Mouse (Mus musculus): ENCODE data around the gene Plcl2.
A peak's percentile ranks its signal among the peaks of the same experiment; 100 is the strongest.

Gene Plcl2

GRCm38 (mm10) chr17:50552130-50552529, 42.9 kb downstream of the Plcl2 start:
- no peak for TF ChIP-seq GATA4 (IDR thresholded peaks at IDR 0.05; ENCODE audit: insufficient replicate concordance, low read length)

DNA sequence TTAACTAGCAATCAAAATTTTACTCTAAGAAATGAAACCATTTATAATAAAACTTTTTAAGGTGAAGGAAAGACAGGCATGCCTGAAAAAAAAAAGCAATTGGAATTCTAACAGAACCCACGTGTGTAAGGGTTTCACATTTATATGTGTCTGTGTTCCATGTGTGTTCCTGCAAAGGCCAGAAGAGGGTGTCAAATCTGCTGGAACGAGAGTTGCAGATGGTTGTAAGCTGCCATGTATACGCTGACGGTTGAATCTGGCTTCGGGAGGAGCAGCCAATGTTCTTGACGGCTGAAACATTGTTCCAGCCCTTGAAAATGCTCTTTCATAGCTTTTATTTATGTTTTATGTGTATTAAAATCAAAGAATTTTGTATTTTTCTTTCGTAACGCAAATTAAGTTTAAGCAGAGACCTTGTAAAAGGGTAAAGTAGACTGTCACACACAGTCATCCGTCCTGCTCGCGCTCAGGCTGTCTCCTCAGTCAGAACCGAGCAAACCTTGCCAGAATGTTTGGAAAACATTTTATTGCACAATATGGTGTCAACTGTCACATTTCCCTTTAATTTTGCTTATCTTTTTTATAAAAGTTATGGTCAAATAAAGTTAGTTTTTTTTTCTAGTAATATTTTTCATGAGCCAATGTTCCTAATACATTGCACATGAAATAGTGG, 48.5 kb downstream of the Plcl2 start:
- TF ChIP-seq GATA4 (IDR thresholded peaks at IDR 0.05; ENCODE audit: insufficient replicate concordance, low read length) = no peak

GRCm38 (mm10) chr17:50558239-50558625, 49.0 kb downstream of the Plcl2 start:
- TF ChIP-seq GATA4 (IDR thresholded peaks at IDR 0.05; ENCODE audit: insufficient replicate concordance, low read length) = no peak

- no peak for TF ChIP-seq GATA4 (IDR thresholded peaks at IDR 0.05; ENCODE audit: insufficient replicate concordance, low read length)
Observed at GRCm38 (mm10) chr17:50565376-50566123, 56.3 kb downstream of the Plcl2 start.

GRCm38 (mm10) chr17:50568846-50569245, 59.6 kb downstream of the Plcl2 start:
- TF ChIP-seq GATA4 (IDR thresholded peaks at IDR 0.05; ENCODE audit: insufficient replicate concordance, low read length) = no peak

- no peak for TF ChIP-seq GATA4 (IDR thresholded peaks at IDR 0.05; ENCODE audit: insufficient replicate concordance, low read length)
Observed at GRCm38 (mm10) chr17:50570681-50571398, 61.6 kb downstream of the Plcl2 start.

GRCm38 (mm10) chr17:50574161-50574560, 65.0 kb downstream of the Plcl2 start:
- TF ChIP-seq GATA4 (IDR thresholded peaks at IDR 0.05; ENCODE audit: insufficient replicate concordance, low read length) = no peak

- TF ChIP-seq GATA4 (IDR thresholded peaks at IDR 0.05; ENCODE audit: insufficient replicate concordance, low read length) = no peak
Observed at GRCm38 (mm10) chr17:50580416-50580815, 71.2 kb downstream of the Plcl2 start.

DNA sequence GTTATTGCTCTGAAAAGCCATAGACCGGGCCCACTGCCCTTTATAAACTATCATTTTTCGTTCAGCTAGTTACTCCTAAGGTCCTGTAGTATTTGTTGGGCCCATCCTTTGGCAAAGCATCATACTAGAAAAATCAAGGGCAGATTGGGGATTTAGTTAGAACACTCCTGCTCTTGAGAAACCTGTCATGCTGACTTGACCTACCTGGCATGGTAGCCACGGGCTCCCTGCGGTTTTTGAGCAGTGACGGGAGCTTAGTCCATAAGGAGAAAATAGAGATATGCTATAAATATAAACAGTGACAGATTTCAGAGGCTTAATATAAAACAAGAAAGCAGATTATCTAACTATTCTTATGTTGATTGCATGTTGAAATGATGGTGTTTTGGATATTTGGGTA, 77.6 kb downstream of the Plcl2 start:
- no peak for TF ChIP-seq GATA4 (IDR thresholded peaks at IDR 0.05; ENCODE audit: insufficient replicate concordance, low read length)

- TF ChIP-seq GATA4 (IDR thresholded peaks at IDR 0.05; ENCODE audit: insufficient replicate concordance, low read length) = no peak
Observed at GRCm38 (mm10) chr17:50587941-50588340, 78.7 kb downstream of the Plcl2 start.

DNA sequence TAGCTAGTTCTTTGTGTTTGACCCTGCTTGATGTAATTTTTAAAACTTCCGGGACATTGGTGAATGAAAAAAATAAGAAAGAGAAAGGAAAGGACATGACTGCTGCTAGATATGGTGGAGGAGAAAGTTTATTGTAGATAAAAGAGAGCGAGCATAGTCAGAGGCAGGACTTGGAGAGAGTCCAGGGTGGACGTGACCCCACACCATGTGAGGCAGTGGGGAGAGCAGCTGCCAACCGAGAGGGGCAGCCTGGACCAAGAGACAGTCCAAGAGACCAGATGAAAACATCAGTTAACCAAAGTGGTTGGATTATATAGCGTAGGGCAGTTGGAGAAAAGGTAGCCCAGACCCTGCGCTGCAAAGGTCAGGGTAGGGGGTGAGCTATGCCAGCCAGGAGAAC, 91.0 kb downstream of the Plcl2 start:
- no peak for TF ChIP-seq GATA4 (IDR thresholded peaks at IDR 0.05; ENCODE audit: insufficient replicate concordance, low read length)

DNA sequence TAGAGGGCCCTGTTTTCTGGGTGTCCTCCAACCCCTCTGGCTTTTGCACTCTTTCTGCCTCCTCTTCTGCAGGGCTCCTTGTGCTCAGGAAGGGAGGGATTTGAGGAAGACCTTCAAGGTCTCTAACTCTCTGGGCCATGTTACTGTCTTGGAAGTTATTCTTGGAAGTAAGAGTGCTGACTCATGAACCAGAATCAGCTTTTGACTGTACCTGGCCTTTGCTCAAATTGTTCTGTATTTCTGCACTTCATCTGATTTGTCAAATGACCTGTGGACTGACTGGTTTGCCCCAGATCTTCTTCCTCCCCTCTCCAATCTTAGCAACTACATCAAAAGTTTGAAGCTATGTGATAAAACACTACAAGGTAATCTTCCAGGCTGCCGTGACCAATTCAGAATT, 91.5 kb downstream of the Plcl2 start:
- no peak for TF ChIP-seq GATA4 (IDR thresholded peaks at IDR 0.05; ENCODE audit: insufficient replicate concordance, low read length)

GRCm38 (mm10) chr17:50606890-50607289, 97.7 kb downstream of the Plcl2 start:
- no peak for TF ChIP-seq GATA4 (IDR thresholded peaks at IDR 0.05; ENCODE audit: insufficient replicate concordance, low read length)

GRCm38 (mm10) chr17:50609908-50610307, 100.7 kb downstream of the Plcl2 start:
- no peak for TF ChIP-seq GATA4 (IDR thresholded peaks at IDR 0.05; ENCODE audit: insufficient replicate concordance, low read length)

DNA sequence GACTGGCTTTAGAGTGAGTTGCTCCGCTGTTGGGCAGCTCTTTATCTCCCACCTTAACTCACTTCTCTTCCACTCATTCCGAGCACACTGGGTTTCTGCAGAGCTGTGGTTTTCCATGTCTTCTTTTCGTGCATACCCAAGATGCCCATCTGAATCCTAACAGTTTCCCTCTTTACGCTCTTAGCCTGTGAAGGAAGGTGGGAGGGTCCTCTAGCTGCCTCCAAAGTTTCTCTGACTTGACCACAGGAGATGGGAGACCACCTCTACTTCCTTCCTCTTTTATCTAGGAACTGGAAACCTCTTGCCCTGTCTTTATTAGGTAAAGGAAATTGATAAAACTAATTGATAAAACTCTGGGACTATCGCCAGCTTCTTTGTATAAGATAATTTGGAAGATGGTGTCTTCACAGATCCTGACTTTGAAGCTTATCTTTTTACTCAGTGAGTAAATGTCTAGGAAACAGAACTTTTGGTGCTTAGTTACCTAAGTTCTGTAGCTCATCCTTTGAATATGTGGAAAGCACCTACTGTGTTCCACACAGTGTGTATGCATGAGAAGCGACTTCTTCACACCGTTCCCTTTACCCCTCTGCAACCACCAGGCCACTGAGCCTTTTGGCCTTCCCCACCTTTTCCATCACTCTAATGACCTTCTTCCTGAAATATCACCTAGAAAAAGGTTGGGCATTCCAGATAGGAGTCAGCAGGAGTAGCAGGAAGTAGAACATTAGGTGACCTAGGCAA, 111.8 kb downstream of the Plcl2 start:
- TF ChIP-seq GATA4 (IDR thresholded peaks at IDR 0.05; ENCODE audit: insufficient replicate concordance, low read length) = peak; percentile 14; the same call in 1 of the 2 replicates

Data from liver, adult (tissue).